Mouse (Mus musculus) retina, postnatal 7 days (tissue): Measurements from ENCODE around the gene Shroom1.
"Not testable (repeated sequence)": the region's sequence is repeated elsewhere in the genome, so short reads cannot be mapped to it uniquely, and the experiment has no call there.

Experiments
- DNase-seq: peaks from one replicate; pipeline ENCODE4 v3.0.0-alpha.2; 2012; ENCODE audit warnings: low read depth, low spot score

Gene Shroom1

GRCm38 (mm10) chr11:53456474-53457371 is at the start of gene Shroom1, which contains the start of gene Gm10447:
Gene Shroom1, plus strand, starts transcription at chr11:53457205.
Gene Gm10447, minus strand, starts transcription at chr11:53457110.
- no peak for DNase-seq

- no peak for DNase-seq
Measured at GRCm38 (mm10) chr11:53411738-53412137, 45.3 kb upstream of the Shroom1 start.

DNA sequence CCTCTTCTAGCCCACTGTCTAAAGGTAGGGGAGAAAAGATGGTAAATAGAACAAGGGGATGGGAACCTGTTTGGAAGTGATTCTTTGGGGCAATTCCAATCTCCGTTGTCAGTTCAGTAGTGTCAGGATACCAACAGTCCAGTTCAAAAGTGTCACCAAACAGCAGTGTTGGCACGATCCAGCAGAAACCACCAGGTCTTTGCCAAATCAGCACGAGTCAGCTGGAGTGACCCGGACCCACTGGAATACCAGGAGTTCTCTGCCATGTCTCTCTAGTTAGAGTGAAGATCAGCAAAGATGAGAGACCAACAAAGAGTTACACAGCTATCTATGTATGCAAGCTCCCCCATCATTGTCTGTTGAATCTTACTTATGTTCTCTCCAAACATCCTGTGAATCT is 43.1 kb upstream of the Shroom1 start:
- no peak for DNase-seq

DNA sequence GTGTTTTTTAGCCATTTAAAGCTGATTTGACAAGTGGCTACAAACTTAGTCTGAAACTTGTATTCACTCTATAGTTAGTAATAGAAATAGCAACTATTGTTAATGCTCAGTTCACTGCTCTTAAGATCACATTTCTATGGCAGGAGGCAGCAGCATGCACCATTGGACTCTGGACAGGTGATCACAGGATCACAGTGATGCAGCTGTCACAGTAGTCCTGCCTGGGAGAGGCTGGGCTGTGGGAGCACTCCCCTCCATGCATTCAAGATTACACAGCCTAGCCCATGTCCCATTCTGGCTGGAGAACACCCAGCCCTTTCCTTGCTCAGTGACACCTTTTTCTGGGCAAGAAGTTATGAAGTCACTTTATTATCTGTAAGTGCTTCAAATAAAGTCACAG is 39.0 kb upstream of the Shroom1 start:
- no peak for DNase-seq

DNA sequence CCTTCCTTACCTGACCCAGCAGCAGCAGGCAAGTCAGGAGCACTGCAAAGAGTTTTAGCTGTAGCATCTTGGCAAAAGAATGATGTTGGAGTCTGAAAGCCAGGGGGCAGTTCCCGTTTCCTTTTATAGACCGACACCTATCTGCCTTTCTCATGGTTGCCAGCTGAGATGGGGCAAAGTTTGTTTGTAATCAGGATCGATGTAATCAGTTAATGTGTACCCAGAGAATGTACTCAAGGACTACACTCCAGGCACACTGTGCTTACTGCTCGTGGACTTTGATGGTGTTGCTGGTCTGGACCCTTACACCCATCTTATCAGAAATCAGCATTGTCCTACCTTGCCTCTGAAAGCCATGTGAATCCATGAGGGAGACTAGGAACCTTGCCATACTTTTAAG is 34.0 kb upstream of the Shroom1 start, which contains the start of gene Leap2:
TSS of gene Leap2 (minus strand) at position 135 of the 400 bp plus-strand sequence.
- DNase-seq, result no peak

GRCm38 (mm10) chr11:53424826-53425225 is 32.2 kb upstream of the Shroom1 start:
- no peak for DNase-seq

DNA sequence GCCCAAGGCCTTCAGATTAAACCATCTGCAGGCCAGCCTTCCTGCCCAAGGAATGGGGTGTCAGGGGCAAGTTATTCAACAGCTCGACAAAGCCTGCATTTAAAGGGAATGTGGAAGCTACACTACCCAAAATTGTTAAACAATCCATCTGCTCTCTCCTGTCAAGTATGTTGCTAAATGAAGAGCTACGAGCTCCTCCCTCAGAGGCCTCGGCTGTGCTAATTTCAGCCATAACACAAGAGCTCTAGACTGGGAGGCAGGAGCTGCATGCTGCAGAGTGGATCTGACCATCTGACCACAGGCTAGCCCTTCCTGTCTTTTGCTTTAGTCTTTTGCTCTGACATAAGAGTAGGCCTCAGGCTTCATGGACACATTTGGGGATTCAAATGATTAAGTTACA is 31.8 kb upstream of the Shroom1 start:
- DNase-seq, result no peak

DNA sequence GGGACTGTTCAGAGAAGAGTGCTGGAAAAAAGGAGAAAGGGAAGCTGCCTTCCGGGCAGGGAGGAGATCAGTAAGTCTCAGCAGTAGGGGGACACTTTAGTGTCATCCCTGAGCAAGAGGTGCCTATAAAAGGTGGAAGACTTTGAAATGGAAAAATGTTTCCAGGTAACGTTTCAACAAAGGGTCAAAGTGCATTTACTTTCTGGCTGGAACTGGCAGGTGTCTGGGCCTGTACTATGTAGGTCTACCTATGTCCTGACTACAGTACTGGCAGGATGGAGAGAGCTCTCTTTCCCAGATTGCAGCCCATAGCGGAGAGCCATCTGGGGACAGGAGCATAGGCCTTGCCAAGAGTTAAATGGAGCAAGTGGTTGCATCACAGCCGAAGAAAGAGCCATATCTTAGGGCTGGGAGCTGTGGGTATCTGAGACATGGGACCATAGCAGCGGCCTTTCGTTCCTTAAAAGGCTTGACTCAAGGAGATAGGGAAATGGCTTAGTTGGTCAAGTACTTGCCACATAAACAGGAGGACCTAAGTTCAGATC is 31.2 kb upstream of the Shroom1 start:
- DNase-seq, result no peak

- not testable (repeated sequence) for DNase-seq
Measured at GRCm38 (mm10) chr11:53426914-53427313, 30.1 kb upstream of the Shroom1 start.

GRCm38 (mm10) chr11:53427993-53428715 is 28.9 kb upstream of the Shroom1 start:
- no peak for DNase-seq

DNA sequence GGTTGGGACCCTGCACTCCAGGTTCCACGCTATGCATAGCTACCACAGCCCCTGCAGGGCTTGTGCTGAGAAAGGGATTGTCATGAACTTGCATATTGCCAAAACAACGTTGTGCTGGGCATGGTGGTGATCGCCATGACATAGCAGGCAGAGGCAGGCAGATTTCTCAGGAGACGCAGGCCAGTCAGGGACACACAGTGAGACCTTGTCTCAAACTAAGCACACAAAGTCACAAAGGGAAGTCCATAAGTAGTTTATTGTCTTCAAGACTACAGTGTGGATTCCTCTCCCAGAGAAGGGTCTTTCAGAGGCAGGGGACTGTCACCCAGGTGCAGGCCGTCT is 28.3 kb upstream of the Shroom1 start:
- no peak for DNase-seq

- DNase-seq, result no peak
Measured at GRCm38 (mm10) chr11:53429182-53429581, 27.8 kb upstream of the Shroom1 start.

DNA sequence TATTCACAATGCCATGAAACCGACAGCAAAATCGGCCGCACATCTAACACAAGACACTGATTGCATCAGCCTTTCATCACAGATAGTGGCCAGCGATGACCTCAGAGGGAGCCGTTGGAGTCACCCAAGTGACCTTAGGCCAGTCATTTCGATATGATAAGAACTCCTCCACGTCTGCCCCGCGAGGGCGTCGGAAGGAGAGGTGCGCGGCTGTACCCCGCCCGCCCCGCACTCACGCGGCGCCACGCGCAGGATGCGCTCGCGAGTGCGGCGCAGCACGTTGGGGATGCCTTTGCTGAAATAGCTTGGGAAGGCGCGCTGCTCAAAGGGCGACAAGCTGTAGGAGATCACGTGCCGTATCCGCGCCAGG is 26.7 kb upstream of the Shroom1 start:
- DNase-seq, result no peak

DNA sequence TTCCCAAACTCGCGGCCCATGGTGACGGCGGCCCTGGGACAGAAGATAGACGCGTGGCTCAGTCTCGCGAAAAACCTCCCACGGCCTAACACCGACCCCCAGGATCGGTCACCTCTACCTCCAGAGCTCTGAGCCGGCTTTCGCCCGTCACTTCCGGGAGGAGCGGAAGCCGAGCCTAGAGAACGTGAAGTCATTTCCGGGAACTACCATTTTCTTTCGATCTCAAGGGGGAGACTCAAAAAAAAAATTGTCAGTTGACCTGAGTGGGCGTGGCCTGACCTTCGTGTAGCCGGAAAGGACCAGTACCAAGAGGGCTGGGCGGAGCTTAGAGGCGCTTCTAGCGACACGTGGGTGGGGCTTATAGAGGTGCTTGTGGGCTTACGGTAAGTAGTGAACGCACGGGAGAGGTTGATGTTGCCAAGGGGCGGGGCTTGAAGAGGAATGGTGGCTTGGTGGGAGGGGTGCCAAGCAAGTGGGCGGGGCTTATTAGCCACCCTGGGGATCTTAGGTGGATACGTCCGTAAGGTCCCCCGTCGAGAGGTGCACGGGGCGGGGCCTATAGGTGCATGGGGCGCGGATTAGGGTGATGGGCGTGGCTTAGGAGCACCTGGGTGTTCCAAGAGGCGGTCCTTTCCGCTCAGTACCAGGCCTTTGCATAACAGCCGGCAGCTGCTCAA is 26.2 kb upstream of the Shroom1 start, which contains the start of the genes Uqcrq and Gdf9:
TSS of gene Uqcrq (minus strand) at position 162 of the 677 bp plus-strand sequence.
TSS of gene Gdf9 (plus strand) at position 354 of the 677 bp plus-strand sequence.
- DNase-seq, result peak; percentile 100

DNA sequence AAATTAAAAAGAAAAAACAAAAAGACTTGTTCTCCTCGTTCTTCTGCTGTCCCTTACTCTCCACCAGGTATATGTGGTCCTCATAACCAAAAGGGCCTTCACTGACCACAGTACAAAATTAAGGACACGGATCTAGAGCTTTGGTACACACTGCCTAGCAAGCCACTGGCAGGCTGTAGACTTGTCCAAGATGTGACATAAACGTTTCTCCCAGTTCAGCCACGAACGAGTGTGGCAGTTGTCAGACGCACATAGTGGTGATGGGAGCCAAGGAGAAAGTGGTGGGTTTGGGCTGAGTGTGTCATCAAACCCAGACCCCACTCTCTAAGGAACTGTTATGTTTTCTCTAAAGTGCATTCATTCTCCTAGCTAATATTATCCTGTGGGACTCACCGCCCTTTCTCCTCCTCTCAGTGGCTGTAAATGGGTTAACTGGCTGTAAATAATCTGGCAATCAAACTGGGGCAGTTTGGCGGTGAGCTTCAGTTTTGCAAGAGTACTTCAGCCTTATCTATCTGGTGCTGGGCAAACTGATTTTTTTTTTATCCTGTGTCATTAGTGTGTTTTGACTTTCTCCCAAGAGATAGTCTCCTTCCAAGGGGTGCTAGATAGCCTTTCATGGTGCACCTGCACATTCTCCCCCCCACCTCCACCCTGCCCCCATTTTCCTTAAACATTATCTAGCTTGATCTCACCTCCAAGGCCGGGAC is 25.5 kb upstream of the Shroom1 start:
- DNase-seq, result no peak

DNA sequence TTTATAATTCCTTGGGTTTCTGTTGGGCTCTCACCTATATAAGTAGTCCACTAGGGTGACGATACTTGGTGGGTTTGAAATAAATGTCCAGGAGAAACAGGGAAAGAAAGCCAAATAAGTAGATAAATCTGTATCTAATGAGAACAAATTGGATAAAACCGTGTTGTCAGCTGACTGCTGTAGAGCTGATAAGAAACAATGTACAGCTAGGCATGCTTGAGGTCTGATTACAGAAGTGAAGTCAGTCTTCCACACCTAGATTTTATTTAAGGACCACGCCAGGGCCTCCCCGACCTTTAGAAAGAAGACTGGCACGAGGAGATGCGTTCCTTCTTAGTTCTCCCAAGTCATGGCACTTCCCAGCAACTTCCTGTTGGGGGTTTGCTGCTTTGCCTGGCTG is 23.9 kb upstream of the Shroom1 start:
- no peak for DNase-seq

- DNase-seq, result no peak
Measured at GRCm38 (mm10) chr11:53435504-53435903, 21.5 kb upstream of the Shroom1 start.

DNA sequence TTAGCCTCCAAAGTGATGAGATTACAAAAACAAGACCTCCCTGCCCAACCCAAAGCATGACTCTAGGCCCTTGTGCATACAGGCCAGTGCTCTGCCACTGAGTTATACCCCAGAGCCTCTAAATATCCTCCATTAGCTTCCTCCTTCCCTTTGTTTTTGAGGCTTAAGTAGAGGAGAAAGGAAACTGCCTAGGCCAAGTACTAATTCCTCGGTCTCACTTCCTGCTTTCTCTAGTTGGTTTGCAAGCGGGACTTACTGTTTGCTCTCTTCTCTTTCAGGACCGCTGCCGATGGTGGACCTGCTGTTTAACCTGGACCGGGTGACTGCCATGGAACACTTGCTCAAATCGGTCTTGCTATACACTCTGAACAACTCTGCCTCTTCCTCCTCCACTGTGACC is 20.7 kb upstream of the Shroom1 start:
- DNase-seq, result no peak

DNA sequence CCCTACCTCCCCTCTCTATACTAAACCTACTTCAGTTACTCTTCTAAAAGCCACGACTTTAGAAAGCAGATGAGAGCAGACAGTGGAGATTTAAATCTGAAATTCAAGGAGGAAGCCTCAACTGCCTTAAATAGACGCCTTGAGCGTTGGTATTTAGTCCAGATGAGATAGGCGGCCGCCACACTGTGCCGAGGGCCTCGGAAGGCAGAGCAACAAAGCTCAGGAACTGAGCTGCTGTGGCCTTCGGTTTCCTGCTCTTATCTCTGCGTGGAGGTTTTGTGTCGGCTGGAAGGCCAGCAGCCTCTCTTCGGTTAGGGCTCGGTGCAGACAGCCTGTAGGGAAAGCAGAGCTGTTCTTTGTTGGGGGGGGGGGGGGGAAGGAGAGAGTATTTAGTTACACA is 15.1 kb upstream of the Shroom1 start:
- no peak for DNase-seq

- DNase-seq, result no peak
Measured at GRCm38 (mm10) chr11:53443861-53444260, 13.1 kb upstream of the Shroom1 start.

DNA sequence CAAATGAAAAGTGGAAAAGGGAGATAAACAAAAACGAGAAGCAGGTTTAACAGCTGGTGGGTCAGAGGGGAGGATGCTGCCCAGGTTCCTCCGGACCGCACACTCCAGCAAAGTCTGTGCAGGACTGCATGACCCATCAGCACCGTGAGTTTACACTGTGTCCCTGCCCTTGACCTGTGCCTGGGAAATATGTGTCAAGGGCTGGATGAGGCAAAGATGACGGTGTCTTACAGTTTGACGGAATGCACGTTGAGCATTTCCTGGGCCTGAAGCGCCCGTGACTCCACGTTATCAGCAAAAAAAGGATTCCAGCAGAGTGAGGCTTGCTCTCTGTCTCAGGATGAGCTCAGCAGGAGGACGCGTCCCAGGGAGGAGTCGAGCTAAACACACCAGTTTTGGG is 11.4 kb upstream of the Shroom1 start:
- DNase-seq, result no peak
